21 mouse cellular contexts compared by ENCODE assay signal in the genomic region with DNA sequence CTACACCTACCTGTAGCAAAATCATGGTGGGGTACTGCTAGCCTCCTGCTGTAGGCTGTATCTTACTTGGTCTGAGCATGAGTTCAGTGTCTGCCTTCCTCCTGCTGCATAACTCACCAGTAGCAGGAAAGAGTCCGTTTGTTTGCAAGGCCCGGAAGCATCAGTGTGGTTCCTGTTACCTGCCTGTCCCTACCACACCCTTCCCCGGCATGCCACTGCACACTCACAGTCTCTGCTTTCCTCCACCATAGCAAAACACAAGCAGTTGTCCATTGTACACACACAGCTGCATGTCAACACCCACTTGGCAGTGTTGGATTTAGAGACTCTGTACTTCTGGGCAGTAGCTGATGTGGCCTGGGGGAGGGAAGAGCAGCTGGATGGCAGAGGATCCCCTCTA.
DNase-seq lines count a peak whose midpoint lies in the region; ATAC-seq and TF ChIP-seq lines count a peak whose summit lies in the region.
"Had no signal": no experiment of that assay in that cellular context is flagged by ENCODE, and none has a peak within 500 bp of the region (broad histone marks: within the 10 kb centered on the region; RNA-seq: fewer than 3 reads in every experiment).

No protein-coding gene starts in this region.

- H3K9ac ChIP-seq in heart, postnatal 0 days (replicated peaks; ENCODE audit: low read depth, low read length), result no peak overlapping the region
- no peak overlapping the region for H3K9ac ChIP-seq in ES-Bruce4 (ENCODE audit: low read depth, poor library complexity, severe bottlenecking)
- no peak overlapping the region for H3K9ac ChIP-seq in midbrain, embryonic 13.5 days (replicated peaks)
- H3K9ac ChIP-seq: forebrain, embryonic 12.5 days; hindbrain, embryonic 13.5 days; limb, embryonic 13.5 days; liver, embryonic 15.5 days; neural tube, embryonic 12.5 days had no signal

- H3K36me3 ChIP-seq in heart, postnatal 0 days (replicated peaks; ENCODE audit: control insufficient read depth, insufficient read depth, low read length), result peaks cover 12% of the 10 kb centered on the region
- H3K36me3 ChIP-seq in ES-Bruce4 (ENCODE audit: control insufficient read depth, insufficient read depth, low read length, poor library complexity, severe bottlenecking), result no peaks in the 10 kb centered on the region
- peaks cover 14% of the 10 kb centered on the region for H3K36me3 ChIP-seq in midbrain, embryonic 13.5 days

- no peak overlapping the region for H3K4me3 ChIP-seq in gastrocnemius, adult 2 months
- H3K4me3 ChIP-seq in heart, postnatal 0 days (ENCODE audit: low read depth, low read length), result no peak overlapping the region
- H3K4me3 ChIP-seq in ES-Bruce4 (ENCODE audit: low read depth, low read length), result no peak overlapping the region
- H3K4me3 ChIP-seq in midbrain, embryonic 13.5 days (replicated peaks), result no peak overlapping the region
- H3K4me3 ChIP-seq: forebrain, embryonic 12.5 days; hindbrain, embryonic 13.5 days; layer of hippocampus, adult 2 months; limb, embryonic 13.5 days; liver, embryonic 15.5 days; neural tube, embryonic 12.5 days had no signal

- intact Hi-C loops in gastrocnemius, adult 2 months (cut with DNase I), result no loop called here

- no peak overlapping the region for H3K4me2 ChIP-seq in heart, postnatal 0 days (ENCODE audit: low read depth, low read length)
- no peak overlapping the region for H3K4me2 ChIP-seq in midbrain, embryonic 13.5 days (replicated peaks)
- H3K4me2 ChIP-seq: forebrain, embryonic 12.5 days; hindbrain, embryonic 13.5 days; limb, embryonic 13.5 days; liver, embryonic 15.5 days; neural tube, embryonic 12.5 days had no signal

- H3K4me1 ChIP-seq in heart, postnatal 0 days (ENCODE audit: control insufficient read depth, insufficient read depth), result peaks cover 21% of the 10 kb centered on the region
- peaks cover 1% of the 10 kb centered on the region for H3K4me1 ChIP-seq in ES-Bruce4 (ENCODE audit: control insufficient read depth, insufficient read depth, low read length)
- no peaks in the 10 kb centered on the region for H3K4me1 ChIP-seq in midbrain, embryonic 13.5 days (replicated peaks)
- H3K4me1 ChIP-seq: forebrain, embryonic 12.5 days; hindbrain, embryonic 13.5 days; liver, embryonic 15.5 days; neural tube, embryonic 12.5 days had no signal

- no peak for TF ChIP-seq EP300 in heart, postnatal 0 days (IDR thresholded peaks at IDR 0.05; ENCODE audit: low read depth)
- TF ChIP-seq EP300 in ES-Bruce4 (IDR thresholded peaks at IDR 0.05; ENCODE audit: insufficient read depth, low read depth, low read length), result 0 out of 2 replicates have a peak, but pooled peaks have one; percentile 22

- TF ChIP-seq CTCF in gastrocnemius, adult 2 months (IDR thresholded peaks at IDR 0.05), result no peak
- no peak for TF ChIP-seq CTCF in heart, postnatal 0 days (IDR thresholded peaks at IDR 0.05; ENCODE audit: low read depth)
- TF ChIP-seq CTCF in ES-Bruce4 (IDR thresholded peaks at IDR 0.05; ENCODE audit: low read depth, low read length), result no peak

- no peak for TF ChIP-seq POLR2A in ES-Bruce4 (IDR thresholded peaks at IDR 0.05; ENCODE audit: insufficient read depth, low read length)

- 42% methylated on average over 3 of the region's 3 CpGs for WGBS in heart, postnatal 0 days
- WGBS in midbrain, embryonic 13.5 days, result 91% methylated on average over 3 of the region's 3 CpGs

- no peaks in the 10 kb centered on the region for H3K27me3 ChIP-seq in heart, postnatal 0 days (ENCODE audit: control insufficient read depth, insufficient read depth, low read length)
- no peaks in the 10 kb centered on the region for H3K27me3 ChIP-seq in ES-Bruce4 (ENCODE audit: control insufficient read depth, insufficient read depth, low read length, poor library complexity, severe bottlenecking)
- no peaks in the 10 kb centered on the region for H3K27me3 ChIP-seq in midbrain, embryonic 13.5 days
- H3K27me3 ChIP-seq: forebrain, embryonic 12.5 days; hindbrain, embryonic 13.5 days; limb, embryonic 13.5 days; liver, embryonic 15.5 days; neural tube, embryonic 12.5 days had no signal

- peaks cover 5% of the 10 kb centered on the region; the same call in 1 of the 2 replicates for H3K9me3 ChIP-seq in heart, postnatal 0 days (replicated peaks; ENCODE audit: control insufficient read depth, low read length)
- H3K9me3 ChIP-seq in ES-Bruce4 (replicated peaks; ENCODE audit: control insufficient read depth, insufficient read depth, low read length, poor library complexity, severe bottlenecking), result no peaks in the 10 kb centered on the region
- no peaks in the 10 kb centered on the region for H3K9me3 ChIP-seq in midbrain, embryonic 13.5 days
- H3K9me3 ChIP-seq: hindbrain, embryonic 13.5 days; liver, embryonic 15.5 days had no signal

- DNase-seq in gastrocnemius, adult 2 months, result no peak
- DNase-seq in gastrocnemius, adult 8-10 months (ENCODE audit: low spot score in 2 of 2), result no peak
- no peak for DNase-seq in heart, postnatal 0 days (ENCODE audit: low spot score)
- no peak for DNase-seq in heart, adult 11 months
- DNase-seq in lung, postnatal 10 days, result peak; percentile 31
- no peak for DNase-seq in cerebellum, adult 9-11 months
- DNase-seq: adrenal gland, postnatal 10 days; cerebellum, adult 11 months; cerebellum, postnatal 25 days; gastrocnemius, postnatal 36 days; kidney, adult 11 months; spleen, adult 18-20 months had no signal

- H3K27ac ChIP-seq in gastrocnemius, adult 2 months, result peak overlapping the region; percentile 28
- peak overlapping the region; percentile 43; the same call in 1 of the 2 replicates for H3K27ac ChIP-seq in heart, postnatal 0 days (ENCODE audit: low read depth)
- H3K27ac ChIP-seq in ES-Bruce4 (ENCODE audit: insufficient read depth, low read length), result no peak overlapping the region
- H3K27ac ChIP-seq in midbrain, embryonic 13.5 days, result no peak overlapping the region
- H3K27ac ChIP-seq: forebrain, embryonic 12.5 days; hindbrain, embryonic 13.5 days; kidney, postnatal 0 days; layer of hippocampus, adult 2 months; limb, embryonic 13.5 days; liver, embryonic 15.5 days; neural tube, embryonic 12.5 days had no signal

- ATAC-seq in heart, postnatal 0 days (ENCODE audit: insufficient read depth, low read depth), result 0 out of 2 replicates have a peak, but pooled peaks have one; percentile 4
- no peak for ATAC-seq in midbrain, embryonic 13.5 days

Comparison
In these comparisons a context has a peak if more than half of its experiments do, and no peak if none do; other contexts are left out.
1. H3K27ac ChIP-seq: peak in gastrocnemius, adult 2 months (single experiment) and heart, postnatal 0 days (single experiment); none in ES-Bruce4 (single experiment) and midbrain, embryonic 13.5 days (single experiment).